Mouse (Mus musculus) testis, adult 10 weeks (tissue): ENCODE data around the gene Gsdma2. TPM values are rescaled to one million over a fixed set of nuclear protein-coding genes. Genes with fewer than 3 reads are reported as not detected.

ENCODE experiments used
- polyA plus RNA-seq: library from polyadenylated mRNA; stranded (reverse); fragments of 350-450 nt; fragmentation: Illumina TruSeq; extraction: RNeasy Lipid Tissue Mini Kit (QIAGEN cat#74804); gene quantifications from one replicate; pipeline ENCODE4 v1.2.3, GENCODE M21; 2014; ENCODE audit warnings: low read depth, low replicate concordance

Gene Gsdma2
- polyA plus RNA-seq = not detected

DNA sequence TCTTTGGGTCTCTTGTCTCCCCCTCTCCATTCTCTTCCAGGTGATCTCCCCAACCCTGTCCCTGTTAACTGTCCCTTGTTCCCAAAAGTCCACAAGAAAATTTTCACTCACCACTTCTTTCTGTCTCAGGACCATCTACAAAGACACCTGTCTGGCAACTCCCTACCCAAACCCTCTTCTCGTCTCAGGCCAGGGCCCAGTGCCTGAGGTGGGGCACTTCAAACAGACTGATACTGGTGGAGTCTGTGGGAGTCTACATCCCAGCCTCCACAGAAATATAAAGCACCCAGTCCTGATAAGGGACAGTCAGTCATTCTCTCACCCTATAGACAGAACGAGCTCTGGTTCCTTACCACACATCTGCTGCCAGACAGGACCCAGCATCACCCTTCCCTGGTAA, at the start of gene Gsdma2:
Gene Gsdma2, plus strand, starts transcription at position 301 of the 400 bp plus-strand sequence.

DNA sequence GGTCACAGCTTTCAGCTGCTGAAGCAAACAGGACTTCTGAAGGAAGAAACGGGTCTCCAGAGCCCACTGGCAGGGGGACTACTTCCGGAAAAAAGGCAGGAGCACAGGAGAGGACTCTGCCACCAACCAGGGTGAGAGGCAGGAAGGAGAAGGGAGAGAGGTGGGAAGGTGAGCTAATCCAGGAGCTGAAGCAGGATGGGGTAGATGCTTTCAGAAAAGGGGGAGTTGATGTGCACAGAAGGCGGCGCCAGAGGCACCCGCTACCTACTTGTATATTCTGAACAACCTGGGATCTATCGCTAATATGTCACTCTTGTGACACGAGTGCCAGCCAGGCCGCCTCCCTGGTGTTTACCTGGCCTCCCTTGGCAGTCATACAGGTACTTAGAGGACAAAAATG, 48.6 kb upstream of the Gsdma2 start, which contains the start of gene Lrrc3c:
Gene Lrrc3c, plus strand, starts transcription at position 301 of the 400 bp plus-strand sequence.

DNA sequence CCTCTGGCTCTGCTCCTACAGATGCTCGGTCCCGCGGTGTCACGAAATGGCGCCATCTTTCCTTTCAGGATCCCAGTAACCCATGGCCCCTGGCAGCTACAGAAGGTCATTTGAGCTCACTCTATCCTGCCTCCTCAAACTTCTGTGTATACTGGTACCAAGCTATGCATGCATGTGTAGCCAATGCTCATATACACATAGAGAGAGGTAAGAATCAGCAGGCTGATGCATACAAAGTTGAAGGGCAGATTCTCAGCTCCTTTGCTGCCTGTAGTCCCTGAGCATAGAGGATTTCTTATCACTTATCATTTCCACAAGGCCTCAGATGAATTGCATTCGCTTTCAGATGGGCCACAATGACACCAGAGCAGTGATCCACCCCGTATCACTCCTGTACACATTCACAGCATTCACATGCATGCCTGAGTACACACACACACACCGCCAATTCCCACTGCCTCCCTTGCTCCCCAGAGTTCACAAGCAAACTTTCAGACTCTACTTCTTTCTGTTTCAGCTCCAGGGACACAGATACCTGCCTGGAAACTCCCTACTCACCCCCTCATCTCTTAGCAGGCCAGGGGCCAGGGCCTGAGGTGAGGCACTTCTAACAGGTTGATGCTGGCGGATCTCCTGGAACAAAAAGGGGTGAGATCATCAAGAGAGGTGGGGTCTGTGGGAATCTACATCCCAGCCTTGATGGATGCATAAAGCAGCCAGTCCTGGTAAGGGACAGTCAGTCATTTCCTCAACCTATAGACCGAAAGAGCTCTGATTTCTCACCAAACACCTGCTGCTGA, 20.7 kb upstream of the Gsdma2 start, which contains the start of the genes Gm12355 and Gsdma3:
Gene Gm12355, minus strand, starts transcription at position 51 of the 800 bp plus-strand sequence.
Gene Gsdma3, plus strand, starts transcription at position 750 of the 800 bp plus-strand sequence.

DNA sequence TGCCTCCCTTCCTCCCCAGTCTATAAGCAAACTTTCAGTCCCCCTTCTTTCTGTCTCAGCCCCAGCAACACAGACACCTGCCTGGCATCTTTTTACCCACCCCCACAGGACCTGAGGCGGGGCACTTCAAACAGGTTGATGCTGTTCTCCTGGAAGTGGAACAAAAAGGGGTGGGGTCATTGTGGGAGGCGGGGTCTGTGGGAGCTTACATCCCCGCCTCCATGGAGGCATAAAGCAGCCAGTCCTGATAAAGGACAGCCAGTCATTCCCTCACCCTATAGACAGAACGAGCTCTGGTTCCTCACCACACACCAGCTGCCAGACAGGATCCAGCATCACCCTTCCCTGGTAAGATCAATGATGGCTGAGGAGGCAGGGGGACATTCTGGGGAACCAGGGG, 17.5 kb downstream of the Gsdma2 start, which contains the start of gene Gsdma:
Gene Gsdma, plus strand, starts transcription at position 261 of the 400 bp plus-strand sequence.

DNA sequence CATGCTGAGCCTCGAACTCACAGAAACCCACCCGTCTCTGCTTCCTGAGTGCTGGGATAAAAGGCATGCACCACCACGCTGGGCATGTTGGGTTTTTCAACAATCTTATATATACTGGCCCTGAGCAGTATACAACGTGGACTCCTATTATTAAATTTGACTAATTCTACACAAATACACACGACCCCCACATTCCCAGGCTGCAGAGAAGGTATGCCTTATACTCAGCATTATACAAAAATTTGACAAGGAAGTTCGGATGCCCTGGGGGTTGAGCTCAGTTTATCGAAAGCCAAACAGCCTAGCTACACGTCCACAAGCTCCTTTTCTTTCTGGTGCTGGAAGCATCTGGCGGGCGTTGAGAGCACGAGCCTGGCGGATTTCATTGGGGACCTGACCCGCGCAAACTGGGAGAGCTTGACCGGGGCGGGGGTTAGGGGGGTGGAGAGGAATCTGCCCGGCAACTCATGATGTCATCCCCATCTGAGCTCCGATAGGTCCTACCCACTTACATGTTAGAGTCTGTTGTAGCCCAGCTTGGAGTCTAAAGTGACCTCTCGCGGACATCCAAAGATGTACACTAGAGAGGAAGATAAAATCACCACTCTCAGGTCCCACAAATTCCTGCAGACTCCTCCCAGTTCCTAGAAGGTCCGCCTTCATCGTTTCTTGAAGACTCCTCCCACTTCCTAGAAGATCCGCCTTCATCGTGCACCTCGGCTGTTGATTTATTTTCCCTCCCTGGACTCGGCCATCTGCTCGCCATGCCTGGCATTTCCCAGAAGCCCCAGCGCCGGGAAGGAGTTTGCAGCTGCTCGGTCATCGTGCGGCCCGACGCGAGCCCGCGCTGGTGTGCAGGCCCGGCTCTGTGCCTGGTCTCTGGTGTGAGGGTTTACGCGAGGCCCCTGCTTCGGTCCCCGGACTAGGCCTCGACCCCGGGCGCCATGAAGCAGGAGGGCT, 35.5 kb downstream of the Gsdma2 start, which contains the start of gene Psmd3:
Gene Psmd3, plus strand, starts transcription at position 769 of the 960 bp plus-strand sequence.

DNA sequence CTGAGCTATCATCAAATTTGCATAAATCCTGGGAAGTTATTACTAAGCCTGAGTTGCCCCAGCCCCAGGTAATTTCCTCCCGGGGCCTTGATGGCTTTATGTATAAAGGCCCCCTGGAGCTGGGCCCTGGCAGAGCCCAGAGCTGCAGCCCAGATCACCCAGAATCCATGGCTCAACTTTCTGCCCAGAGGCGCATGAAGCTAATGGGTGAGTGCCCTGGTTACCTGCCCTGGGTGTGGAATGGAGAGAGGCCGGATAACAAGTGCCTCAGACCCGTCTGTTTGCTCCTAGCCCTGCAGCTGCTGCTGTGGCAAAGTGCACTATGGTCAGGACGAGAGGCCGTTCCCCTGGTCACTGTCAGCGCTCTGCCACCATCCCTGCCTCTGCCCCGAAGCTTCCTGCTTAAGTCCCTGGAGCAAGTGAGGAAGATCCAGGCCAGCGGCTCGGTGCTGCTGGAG, 54.7 kb downstream of the Gsdma2 start, which contains the start of gene Csf3:
Gene Csf3, plus strand, starts transcription at position 51 of the 458 bp plus-strand sequence.

Other genes starting within 250 kb of the Gsdma2 start
- 0.20 TPM for gene Pgap3, start 246.3 kb upstream of the Gsdma2 start, polyA plus RNA-seq
- 0.07 TPM for gene Erbb2, start 234.3 kb upstream of the Gsdma2 start, polyA plus RNA-seq
- gene Mien1, start 207.8 kb upstream of the Gsdma2 start, polyA plus RNA-seq = 40.6 TPM
- gene Grb7, start 200.4 kb upstream of the Gsdma2 start, polyA plus RNA-seq = 0.24 TPM
- gene Ikzf3, start 100.7 kb upstream of the Gsdma2 start, polyA plus RNA-seq = 0.18 TPM
- 608 TPM for gene Zpbp2, start 95.7 kb upstream of the Gsdma2 start, polyA plus RNA-seq
- 10.1 TPM for gene Ormdl3, start 59.4 kb upstream of the Gsdma2 start, polyA plus RNA-seq
- gene Lrrc3c, start 48.5 kb upstream of the Gsdma2 start, polyA plus RNA-seq = not detected
- gene Gm12355, start 21.1 kb upstream of the Gsdma2 start, polyA plus RNA-seq = 0.56 TPM
- gene Gsdma3, start 20.4 kb upstream of the Gsdma2 start, polyA plus RNA-seq = not detected
- 1.6 TPM for gene Gsdma, start 17.6 kb downstream of the Gsdma2 start, polyA plus RNA-seq
- 11.0 TPM for gene Psmd3, start 35.8 kb downstream of the Gsdma2 start, polyA plus RNA-seq
- gene Csf3, start 54.5 kb downstream of the Gsdma2 start, polyA plus RNA-seq = 0.20 TPM
- 28.3 TPM for gene Med24, start 82.7 kb downstream of the Gsdma2 start, polyA plus RNA-seq
- gene Thra, start 93.9 kb downstream of the Gsdma2 start, polyA plus RNA-seq = 2.9 TPM
- 0.81 TPM for gene Nr1d1, start 128.6 kb downstream of the Gsdma2 start, polyA plus RNA-seq
- 270 TPM for gene Msl1, start 148.8 kb downstream of the Gsdma2 start, polyA plus RNA-seq
- 18.6 TPM for gene Casc3, start 158.1 kb downstream of the Gsdma2 start, polyA plus RNA-seq
- gene Rapgefl1, start 190.0 kb downstream of the Gsdma2 start, polyA plus RNA-seq = 0.34 TPM
- 3.8 TPM for gene Wipf2, start 216.9 kb downstream of the Gsdma2 start, polyA plus RNA-seq